Mouse (Mus musculus): Measurements from ENCODE around the gene Phb2. TPM values are rescaled to one million over a fixed set of nuclear protein-coding genes. Genes with fewer than 3 reads are reported as not detected.

The Phb2 gene
- polyA plus RNA-seq, 1 experiment, result 329 TPM

DNA sequence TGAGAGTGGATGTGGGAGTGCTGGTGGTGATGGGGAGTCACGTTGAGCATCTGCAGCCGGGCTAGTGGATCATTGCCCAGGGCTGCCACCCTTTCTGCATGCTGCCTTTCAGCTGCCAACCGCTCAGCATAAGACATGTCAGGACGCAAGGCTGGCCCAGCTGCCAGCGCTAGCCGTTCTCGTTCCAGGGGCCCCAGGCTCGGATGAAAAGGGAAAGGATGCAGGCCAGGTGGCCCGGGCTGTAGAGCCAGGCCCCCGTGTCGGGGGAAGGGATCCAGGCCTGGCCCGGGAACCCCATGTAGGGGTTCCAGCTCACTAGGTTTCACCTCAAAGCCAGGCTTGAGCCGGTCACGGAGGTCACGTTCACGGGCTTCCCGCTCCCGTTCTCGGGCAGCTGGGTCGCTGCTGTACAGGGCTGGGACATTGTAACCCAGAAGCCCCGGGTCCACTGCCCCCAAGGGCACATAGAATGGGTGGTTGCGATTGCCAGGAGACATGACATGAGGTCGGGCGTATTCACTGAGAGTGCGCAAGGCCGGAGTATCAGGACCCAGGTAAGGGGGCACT is 32.7 kb downstream of the Phb2 start:
- no peak overlapping the region for H3K27ac ChIP-seq (ENCODE audit: insufficient read depth, low read length)

DNA sequence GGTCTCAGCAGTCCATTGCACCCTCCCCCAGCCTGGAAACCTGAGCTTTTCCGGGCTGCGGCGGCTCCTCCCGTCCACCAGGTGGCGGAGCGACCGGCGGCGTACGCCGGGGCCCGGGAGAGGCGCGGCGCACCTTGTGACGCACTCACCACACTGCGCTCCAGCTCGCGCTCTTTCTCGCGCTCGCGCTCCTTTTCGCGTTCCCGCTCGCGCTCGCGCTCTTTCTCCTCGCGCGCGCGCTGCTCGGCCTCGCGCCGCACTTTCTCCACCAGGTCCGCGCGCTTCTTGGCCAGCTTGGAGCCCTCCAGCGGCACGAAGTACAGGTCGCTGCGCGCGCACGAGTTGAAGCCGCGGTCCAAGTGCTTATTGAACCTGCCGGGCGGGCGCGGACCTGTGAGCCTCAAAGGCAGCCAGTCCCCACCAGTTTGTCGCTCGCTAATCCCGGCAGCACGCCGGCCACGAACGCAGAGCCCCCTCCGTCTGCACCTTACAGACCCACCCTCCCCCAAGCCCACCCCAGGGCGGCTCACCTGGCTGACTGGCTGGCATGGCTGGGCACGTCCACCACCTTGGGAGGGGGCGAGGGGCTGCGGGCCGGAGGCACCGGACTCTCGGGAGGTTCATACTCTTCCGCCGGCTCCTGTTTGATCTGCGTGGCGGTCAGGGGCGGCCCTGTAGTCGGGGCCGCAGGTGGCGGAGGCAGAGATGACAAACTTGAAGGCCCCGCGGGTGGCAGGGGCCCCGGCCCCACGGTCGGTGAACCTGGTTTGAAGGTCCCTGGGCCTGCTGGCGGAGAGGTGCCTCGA is 33.6 kb downstream of the Phb2 start:
- no peaks in the 10 kb centered on the region for H3K4me1 ChIP-seq (ENCODE audit: control insufficient read depth, insufficient read depth, low read length)
- no peak overlapping the region for H3K27ac ChIP-seq (ENCODE audit: insufficient read depth, low read length)
- no peaks in the 10 kb centered on the region for H3K9me3 ChIP-seq (replicated peaks; ENCODE audit: control insufficient read depth, insufficient read depth, low read length, poor library complexity, severe bottlenecking)
- peak overlapping the region; percentile 65 for H3K4me3 ChIP-seq (ENCODE audit: low read depth, low read length)
- TF ChIP-seq POLR2A (IDR thresholded peaks at IDR 0.05; ENCODE audit: insufficient read depth, low read length), result no peak
- peak; percentile 56 for TF ChIP-seq CTCF (IDR thresholded peaks at IDR 0.05; ENCODE audit: low read depth, low read length)
- TF ChIP-seq EP300 (IDR thresholded peaks at IDR 0.05; ENCODE audit: insufficient read depth, low read depth, low read length), result peak; percentile 51; the same call in 1 of the 2 replicates
- no peaks in the 10 kb centered on the region for H3K36me3 ChIP-seq (ENCODE audit: control insufficient read depth, insufficient read depth, low read length, poor library complexity, severe bottlenecking)
- H3K27me3 ChIP-seq (ENCODE audit: control insufficient read depth, insufficient read depth, low read length, poor library complexity, severe bottlenecking), result no peaks in the 10 kb centered on the region
- H3K9ac ChIP-seq (ENCODE audit: low read depth, poor library complexity, severe bottlenecking), result peak overlapping the region; percentile 88

More for the DNA sequence above, 32.7 kb downstream of the Phb2 start:
- peak overlapping the region; percentile 69 for H3K9ac ChIP-seq (ENCODE audit: low read depth, poor library complexity, severe bottlenecking)
- TF ChIP-seq CTCF (IDR thresholded peaks at IDR 0.05; ENCODE audit: low read depth, low read length), result no peak
- TF ChIP-seq EP300 (IDR thresholded peaks at IDR 0.05; ENCODE audit: insufficient read depth, low read depth, low read length), result no peak
- no peak for TF ChIP-seq POLR2A (IDR thresholded peaks at IDR 0.05; ENCODE audit: insufficient read depth, low read length)
- H3K9me3 ChIP-seq (replicated peaks; ENCODE audit: control insufficient read depth, insufficient read depth, low read length, poor library complexity, severe bottlenecking), result no peaks in the 10 kb centered on the region
- H3K36me3 ChIP-seq (ENCODE audit: control insufficient read depth, insufficient read depth, low read length, poor library complexity, severe bottlenecking), result no peaks in the 10 kb centered on the region
- H3K27me3 ChIP-seq (ENCODE audit: control insufficient read depth, insufficient read depth, low read length, poor library complexity, severe bottlenecking), result no peaks in the 10 kb centered on the region
- peaks cover under 1% of the 10 kb centered on the region for H3K4me1 ChIP-seq (ENCODE audit: control insufficient read depth, insufficient read depth, low read length)
- peak overlapping the region; percentile 65 for H3K4me3 ChIP-seq (ENCODE audit: low read depth, low read length)

DNA sequence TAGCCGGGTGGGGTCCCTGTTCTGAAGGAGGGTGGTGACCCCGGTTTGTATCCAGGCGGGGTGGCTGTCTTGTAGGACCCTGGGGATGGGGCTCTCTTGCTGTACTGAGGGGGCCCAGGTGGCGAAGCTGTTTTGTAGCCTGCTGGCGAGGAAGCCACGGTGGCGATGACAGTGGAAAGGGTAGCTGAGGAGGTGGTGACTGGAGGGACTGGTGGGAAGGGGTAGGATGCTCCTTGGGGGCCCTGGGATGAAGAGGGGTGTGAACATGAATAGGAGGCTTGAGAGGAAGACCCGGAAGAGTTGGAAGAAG is 34.1 kb downstream of the Phb2 start:
- Histone ChIP-seq H3K9me3 (replicated peaks; ENCODE audit: control insufficient read depth, insufficient read depth, low read length, poor library complexity, severe bottlenecking) (no peaks in the 10 kb centered on the region), H3K27ac (ENCODE audit: insufficient read depth, low read length) (no peak overlapping the region), H3K9ac (ENCODE audit: low read depth, poor library complexity, severe bottlenecking) (peak overlapping the region; percentile 88), H3K27me3 (ENCODE audit: control insufficient read depth, insufficient read depth, low read length, poor library complexity, severe bottlenecking) (no peaks in the 10 kb centered on the region), H3K4me3 (ENCODE audit: low read depth, low read length) (peak overlapping the region; percentile 59), H3K4me1 (ENCODE audit: control insufficient read depth, insufficient read depth, low read length) (no peaks in the 10 kb centered on the region), H3K36me3 (ENCODE audit: control insufficient read depth, insufficient read depth, low read length, poor library complexity, severe bottlenecking) (no peaks in the 10 kb centered on the region)
- no peak for TF ChIP-seq POLR2A (IDR thresholded peaks at IDR 0.05; ENCODE audit: insufficient read depth, low read length)
- no peak for TF ChIP-seq CTCF (IDR thresholded peaks at IDR 0.05; ENCODE audit: low read depth, low read length)
- TF ChIP-seq EP300 (IDR thresholded peaks at IDR 0.05; ENCODE audit: insufficient read depth, low read depth, low read length), result no peak

DNA sequence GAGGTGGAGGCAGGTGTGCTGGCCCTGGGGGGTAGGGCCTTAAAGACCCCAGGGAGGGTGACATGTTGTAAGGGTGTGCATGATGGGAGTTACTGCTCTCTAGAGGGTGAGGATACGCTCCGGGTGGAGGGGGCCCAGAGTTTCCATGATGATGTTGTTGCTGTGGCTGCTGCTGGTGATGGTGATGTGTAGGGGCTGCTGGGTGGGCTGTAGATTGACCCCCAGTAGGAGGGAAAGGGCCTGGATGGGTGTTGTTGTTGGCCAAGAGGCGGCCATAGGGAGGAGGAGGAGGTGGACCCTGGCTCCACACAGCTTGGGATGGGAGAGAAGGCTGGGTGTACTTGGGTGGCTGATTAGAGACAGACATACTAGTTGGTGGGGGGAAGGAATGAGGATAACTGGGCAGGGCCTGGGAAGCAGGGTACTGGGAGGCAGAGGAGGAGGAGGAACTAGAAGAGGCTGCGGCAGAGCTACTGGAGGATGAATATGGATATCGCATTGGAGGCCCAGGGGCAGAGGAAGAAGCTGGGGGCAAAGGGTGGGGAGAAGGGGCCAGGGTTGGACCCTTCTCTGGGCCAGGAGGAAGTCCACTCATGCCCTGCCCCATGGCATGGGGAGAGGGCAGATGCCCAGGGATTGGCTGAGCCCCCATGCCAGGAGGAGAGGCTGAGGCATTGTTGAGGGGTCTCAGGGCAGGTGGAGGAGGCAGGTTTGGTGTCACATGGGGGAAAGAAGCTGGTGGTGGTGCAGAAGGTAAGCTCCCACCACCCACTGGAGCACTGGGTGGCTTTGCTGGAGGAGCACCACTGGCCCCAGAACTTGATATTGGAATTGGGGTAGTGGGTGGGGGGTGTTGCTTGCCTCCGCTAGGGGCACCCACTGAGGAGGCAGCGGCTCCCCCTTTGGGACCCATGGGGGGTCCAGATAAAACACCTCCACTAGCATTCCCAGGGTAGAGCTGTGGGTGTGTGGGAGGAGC is 34.8 kb downstream of the Phb2 start:
- H3K4me3 ChIP-seq (ENCODE audit: low read depth, low read length), result peak overlapping the region; percentile 59

DNA sequence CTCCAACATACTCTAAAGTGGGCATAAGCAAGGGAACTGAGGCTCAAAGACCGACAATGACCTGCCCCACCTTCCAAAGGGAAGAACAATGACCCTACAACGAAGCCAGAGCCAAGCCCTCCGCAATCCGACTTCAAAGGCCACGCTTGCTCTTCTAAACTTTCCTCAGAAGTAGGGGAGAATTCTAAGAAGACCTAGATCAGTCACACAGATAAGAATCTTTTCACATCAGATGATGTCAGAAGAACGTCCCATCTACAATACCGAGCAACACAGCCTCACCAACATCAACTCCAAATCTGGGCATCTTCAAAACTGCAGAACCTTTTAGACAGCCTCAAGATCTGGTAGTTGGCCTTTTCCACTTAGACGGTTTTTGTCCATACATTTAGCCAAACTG is 38.3 kb downstream of the Phb2 start:
- no peaks in the 10 kb centered on the region for H3K36me3 ChIP-seq (ENCODE audit: control insufficient read depth, insufficient read depth, low read length, poor library complexity, severe bottlenecking)
- no peaks in the 10 kb centered on the region for H3K27me3 ChIP-seq (ENCODE audit: control insufficient read depth, insufficient read depth, low read length, poor library complexity, severe bottlenecking)
- peaks cover 5% of the 10 kb centered on the region for H3K4me1 ChIP-seq (ENCODE audit: control insufficient read depth, insufficient read depth, low read length)
- H3K9me3 ChIP-seq (replicated peaks; ENCODE audit: control insufficient read depth, insufficient read depth, low read length, poor library complexity, severe bottlenecking), result no peaks in the 10 kb centered on the region
- TF ChIP-seq EP300 (IDR thresholded peaks at IDR 0.05; ENCODE audit: insufficient read depth, low read depth, low read length), result no peak
- no peak overlapping the region for H3K4me3 ChIP-seq (ENCODE audit: low read depth, low read length)
- no peak overlapping the region for H3K9ac ChIP-seq (ENCODE audit: low read depth, poor library complexity, severe bottlenecking)
- H3K27ac ChIP-seq (ENCODE audit: insufficient read depth, low read length), result no peak overlapping the region

More for the DNA sequence above, 34.8 kb downstream of the Phb2 start:
- Histone ChIP-seq H3K36me3 (ENCODE audit: control insufficient read depth, insufficient read depth, low read length, poor library complexity, severe bottlenecking) (no peaks in the 10 kb centered on the region), H3K9ac (ENCODE audit: low read depth, poor library complexity, severe bottlenecking) (peak overlapping the region; percentile 88; the same call in 1 of the 2 replicates), H3K9me3 (replicated peaks; ENCODE audit: control insufficient read depth, insufficient read depth, low read length, poor library complexity, severe bottlenecking) (no peaks in the 10 kb centered on the region), H3K27ac (ENCODE audit: insufficient read depth, low read length) (no peak overlapping the region), H3K27me3 (ENCODE audit: control insufficient read depth, insufficient read depth, low read length, poor library complexity, severe bottlenecking) (no peaks in the 10 kb centered on the region), H3K4me1 (ENCODE audit: control insufficient read depth, insufficient read depth, low read length) (no peaks in the 10 kb centered on the region)
- TF ChIP-seq POLR2A (IDR thresholded peaks at IDR 0.05; ENCODE audit: insufficient read depth, low read length), result no peak
- no peak for TF ChIP-seq EP300 (IDR thresholded peaks at IDR 0.05; ENCODE audit: insufficient read depth, low read depth, low read length)
- no peak for TF ChIP-seq CTCF (IDR thresholded peaks at IDR 0.05; ENCODE audit: low read depth, low read length)
